Mouse (Mus musculus) liver, adult 2 months (tissue): ENCODE results near the gene Cfap45. TPM values are rescaled to one million over a fixed set of nuclear protein-coding genes. Genes with fewer than 3 reads are reported as not detected.

ENCODE experiments used
- DNase-seq: peaks from one replicate; pipeline ENCODE4 v3.0.0-alpha.2; 2011; ENCODE audit warnings: low read depth, low spot score; ENCODE audit errors: extremely low read depth
- H3K27ac ChIP-seq: fragments of 200-500 bp; replicated peaks from 2 replicates; pipeline ENCODE4 v1.5.1; 2012; ENCODE audit warnings: low read depth, mild to moderate bottlenecking, control low read depth, inconsistent platforms, low read length; ENCODE audit not compliant: insufficient read depth
- H3K27me3 ChIP-seq: fragments of 200-500 bp; 2 replicates; pipeline ENCODE4 v1.6.1; 2012; ENCODE audit warnings: mild to moderate bottlenecking, moderate library complexity, low read length, inconsistent platforms; ENCODE audit not compliant: control insufficient read depth, insufficient read depth
- H3K36me3 ChIP-seq: fragments of 200-500 bp; 2 replicates; pipeline ENCODE4 v1.6.1; 2012; ENCODE audit warnings: low read length, inconsistent platforms; ENCODE audit not compliant: control insufficient read depth, insufficient read depth
- H3K4me1 ChIP-seq: fragments of 200-500 bp; 2 replicates; pipeline ENCODE4 v1.6.1; 2011; ENCODE audit warnings: low read length; ENCODE audit not compliant: control insufficient read depth, insufficient read depth
- H3K4me3 ChIP-seq: fragments of 200-500 bp; 2 replicates; pipeline ENCODE4 v1.5.1; 2011; ENCODE audit warnings: low read depth, mild to moderate bottlenecking, control low read depth, low read length, moderate library complexity; ENCODE audit not compliant: insufficient read depth
- H3K79me2 ChIP-seq: fragments of 200-500 bp; 2 replicates; pipeline ENCODE4 v1.6.1; 2012; ENCODE audit warnings: inconsistent platforms, mild to moderate bottlenecking, low read length, moderate library complexity; ENCODE audit not compliant: control insufficient read depth, insufficient read depth
- H3K9ac ChIP-seq: fragments of 200-500 bp; 2 replicates; pipeline ENCODE4 v1.6.1; 2012; ENCODE audit warnings: low read depth, mild to moderate bottlenecking, control low read depth, inconsistent platforms, low read length
- CTCF ChIP-seq: fragments of 200-500 bp; IDR thresholded peaks from 2 replicates; pipeline ENCODE4 v1.5.1; 2011; ENCODE audit warnings: low read depth, low read length, control low read depth
- POLR2A ChIP-seq: fragments of 200-500 bp; IDR thresholded peaks from 2 replicates; pipeline ENCODE4 v1.6.1; 2011; ENCODE audit warnings: low read length, control low read depth; ENCODE audit not compliant: insufficient read depth; ENCODE audit errors: extremely low read depth
- WGBS: fragments of 180-500 bp; shearing (Covaris S2); methylation state at CpG from one replicate; pipeline ENCODE4 v1.1.7; 2018; 5-methylcytosine and 5-hydroxymethylcytosine counted together
- polyA plus RNA-seq: library from polyadenylated mRNA; depleted of rRNA; stranded (reverse); fragments of >200 nt; gene quantifications from 2 replicates; pipeline ENCODE4 v1.2.3, GENCODE M21; 2012
- total RNA-seq: library from RNA; depleted of rRNA; stranded (reverse); fragments of >200 nt; gene quantifications from 2 replicates; pipeline ENCODE4 v1.2.3, GENCODE M21; 2014

The Cfap45 gene
- total and polyA plus RNA-seq, 2 experiments: 0.09 TPM; not detected in 1

DNA sequence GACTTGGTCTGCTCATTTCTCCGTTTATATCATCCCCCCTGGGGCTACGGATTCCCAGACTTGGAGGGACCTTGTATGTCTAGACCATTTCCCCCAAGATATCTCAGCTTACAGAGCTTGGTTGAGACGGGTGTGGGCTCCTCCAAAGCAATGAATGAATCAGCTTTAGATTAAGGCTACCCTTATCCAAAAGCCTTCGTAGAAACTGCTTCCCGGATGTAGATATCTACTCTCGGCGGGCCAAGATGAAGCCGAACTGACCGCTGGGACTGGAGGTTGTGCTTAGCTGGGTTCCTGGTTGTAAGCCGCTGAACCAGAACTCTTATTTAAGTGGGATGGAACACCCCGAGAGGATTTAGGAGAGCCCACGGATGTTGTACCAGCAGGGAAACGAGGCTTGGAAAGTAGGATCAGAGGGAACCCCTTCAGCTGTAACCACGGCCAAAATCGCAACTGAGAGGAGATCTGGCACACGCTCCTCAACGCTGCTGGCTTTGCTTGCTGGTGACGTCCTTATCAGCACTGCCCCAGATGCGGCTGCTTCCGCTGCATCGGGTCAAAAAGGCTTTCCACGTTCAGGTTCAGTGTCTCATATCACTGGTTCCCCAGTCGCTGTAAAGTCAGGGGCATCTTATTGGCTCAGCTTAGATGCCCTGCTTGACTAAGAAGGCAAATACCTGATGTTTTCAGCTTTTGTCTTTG lies 5.9 kb downstream of the Cfap45 start:
- TF ChIP-seq CTCF (no peak), POLR2A (no peak)
- Histone ChIP-seq H3K79me2 (no peaks in the 10 kb centered on the region), H3K4me3 (peak overlapping the region; percentile 11; the same call in 1 of the 2 replicates), H3K27ac (peak overlapping the region; percentile 84), H3K27me3 (no peaks in the 10 kb centered on the region), H3K36me3 (no peaks in the 10 kb centered on the region), H3K4me1 (peaks cover 2% of the 10 kb centered on the region; the same call in 1 of the 2 replicates), H3K9ac (no peak overlapping the region)
- WGBS: 32% methylated on average over 23 of the region's 23 CpGs
- DNase-seq: no peak

DNA sequence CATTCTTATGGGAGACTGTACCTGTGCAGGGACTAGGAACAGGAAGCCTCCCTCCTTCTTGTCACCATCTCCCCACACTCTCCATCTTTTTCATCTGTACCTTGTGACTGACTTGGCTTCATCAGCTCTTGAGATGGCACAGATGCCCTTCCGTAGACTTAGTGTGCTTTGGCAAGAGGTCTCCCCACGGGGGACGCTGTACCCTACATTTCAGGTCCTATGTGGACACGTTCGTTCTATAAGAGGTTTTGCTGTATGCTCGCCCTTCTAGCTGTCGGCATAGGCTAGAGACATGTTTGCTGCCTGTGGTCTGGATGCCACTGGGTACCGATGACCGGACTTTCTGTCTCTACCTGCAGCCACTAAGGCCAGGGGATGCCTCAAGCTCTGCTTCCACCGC lies 6.8 kb downstream of the Cfap45 start:
- Histone ChIP-seq H3K79me2 (no peaks in the 10 kb centered on the region), H3K4me3 (no peak overlapping the region), H3K36me3 (no peaks in the 10 kb centered on the region), H3K27ac (no peak overlapping the region), H3K9ac (no peak overlapping the region), H3K27me3 (0 out of 2 replicates have a peak, but pooled peaks cover 4% of the 10 kb centered on the region), H3K4me1 (peaks cover 2% of the 10 kb centered on the region; the same call in 1 of the 2 replicates)
- TF ChIP-seq POLR2A (no peak), CTCF (no peak)
- DNase-seq: no peak
- WGBS: 92% methylated on average over 10 of the region's 10 CpGs

DNA sequence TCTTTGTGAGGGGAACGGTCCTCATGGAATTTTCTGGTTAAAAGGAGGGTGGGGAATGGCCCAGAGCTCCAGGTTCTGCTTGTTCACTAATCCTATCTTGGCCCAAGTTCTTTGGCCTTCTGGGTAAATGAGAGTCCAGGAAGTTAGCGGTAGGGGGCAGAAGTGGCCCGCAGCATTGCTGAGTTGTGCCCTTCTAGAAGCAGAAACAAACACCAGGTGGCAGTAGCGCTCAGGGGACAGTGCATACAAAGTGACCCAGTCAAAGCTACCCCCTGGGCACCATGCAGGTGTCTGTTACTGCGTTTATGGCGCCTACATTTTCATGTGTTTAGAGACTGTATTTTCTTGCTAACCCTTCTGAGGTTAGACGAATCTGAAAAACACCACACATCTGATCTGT lies 8.1 kb downstream of the Cfap45 start:
- Histone ChIP-seq H3K36me3 (no peaks in the 10 kb centered on the region), H3K27me3 (0 out of 2 replicates have a peak, but pooled peaks cover 4% of the 10 kb centered on the region), H3K79me2 (no peaks in the 10 kb centered on the region), H3K4me1 (peaks cover 2% of the 10 kb centered on the region; the same call in 1 of the 2 replicates), H3K27ac (no peak overlapping the region), H3K4me3 (no peak overlapping the region), H3K9ac (no peak overlapping the region)
- 7% methylated on average over 7 of the region's 7 CpGs for WGBS
- DNase-seq: peak; percentile 62
- peak; percentile 99 for TF ChIP-seq CTCF
- no peak for TF ChIP-seq POLR2A

DNA sequence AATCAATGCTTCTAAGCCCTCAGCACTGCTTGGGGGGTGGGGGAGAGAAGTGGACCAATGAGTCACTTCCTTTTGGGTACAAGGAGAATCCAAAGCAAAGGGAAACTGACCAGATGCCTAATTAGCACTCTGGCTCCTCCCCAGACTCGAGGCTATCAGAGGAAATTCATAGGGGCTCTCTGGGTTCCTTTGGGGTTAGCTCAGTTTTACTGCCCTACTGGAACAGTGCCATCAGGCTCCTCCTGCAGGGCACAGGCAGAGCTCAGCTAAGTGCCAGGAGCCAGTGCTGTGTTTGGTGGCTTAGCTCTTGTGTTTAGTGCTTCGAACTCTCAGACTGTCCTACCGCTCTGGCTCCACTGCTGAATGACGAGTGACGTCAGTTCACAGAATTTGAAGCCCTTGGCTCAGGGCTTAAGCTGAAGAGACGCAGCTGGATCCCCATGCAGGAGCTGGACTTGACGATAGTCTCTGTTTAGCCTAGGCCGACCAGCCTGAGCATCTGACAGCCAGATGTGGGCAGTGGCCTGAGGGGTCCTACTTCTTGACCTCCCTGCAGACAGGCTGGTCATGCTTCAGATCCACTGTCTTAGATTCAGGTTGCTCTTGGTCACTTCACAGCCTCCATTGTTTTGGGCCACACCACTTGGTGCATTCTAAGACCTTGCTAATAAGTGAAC lies 10.1 kb downstream of the Cfap45 start:
- Histone ChIP-seq H3K9ac (no peak overlapping the region), H3K36me3 (no peaks in the 10 kb centered on the region), H3K4me3 (no peak overlapping the region), H3K27ac (no peak overlapping the region), H3K79me2 (no peaks in the 10 kb centered on the region), H3K4me1 (peaks cover 2% of the 10 kb centered on the region; the same call in 1 of the 2 replicates), H3K27me3 (0 out of 2 replicates have a peak, but pooled peaks cover 4% of the 10 kb centered on the region)
- 66% methylated on average over 8 of the region's 8 CpGs for WGBS
- TF ChIP-seq CTCF: no peak
- no peak for TF ChIP-seq POLR2A
- no peak for DNase-seq

DNA sequence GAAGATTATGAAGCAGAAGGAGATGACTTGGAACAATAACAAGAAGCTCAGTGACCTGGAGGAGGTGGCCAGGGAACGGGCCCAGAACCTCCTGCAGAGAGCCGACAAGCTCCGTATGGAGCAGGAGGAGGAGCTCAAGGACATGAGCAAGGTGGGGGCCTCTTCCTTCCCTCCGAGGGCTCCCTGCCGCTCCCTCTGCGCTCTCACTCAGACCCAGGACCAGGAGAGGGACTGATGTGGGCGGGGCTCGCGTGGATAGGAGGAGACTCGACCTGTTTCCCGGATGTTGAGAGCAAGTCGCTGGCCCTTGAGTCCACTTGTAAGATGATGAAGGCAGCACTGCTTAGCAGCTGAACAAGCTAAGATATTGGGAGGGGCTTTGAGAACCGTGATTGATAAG lies 11.9 kb downstream of the Cfap45 start:
- no peak overlapping the region for H3K27ac ChIP-seq
- WGBS: 6% methylated on average over 13 of the region's 13 CpGs
- no peak overlapping the region for H3K9ac ChIP-seq
- 0 out of 2 replicates have a peak, but pooled peaks cover 4% of the 10 kb centered on the region for H3K27me3 ChIP-seq
- H3K36me3 ChIP-seq: no peaks in the 10 kb centered on the region
- no peak for TF ChIP-seq POLR2A
- no peak for TF ChIP-seq CTCF
- no peak overlapping the region; the same call in 1 of the 2 replicates for H3K4me3 ChIP-seq
- no peak for DNase-seq
- no peaks in the 10 kb centered on the region for H3K79me2 ChIP-seq
- 0 out of 2 replicates have a peak, but pooled peaks cover under 1% of the 10 kb centered on the region for H3K4me1 ChIP-seq
